Mouse (Mus musculus): ENCODE measurements around the gene Slco3a1.

- TF ChIP-seq POLR2A (IDR thresholded peaks at IDR 0.05; ENCODE audit: low read depth, low read length), result no peak
- TF ChIP-seq CTCF (conservative IDR thresholded peaks at IDR 0.05; ENCODE audit: insufficient read depth, insufficient read length, low read depth, low read length), result no peak
Observed at GRCm38 (mm10) chr7:74311536-74311935, 243.0 kb downstream of the Slco3a1 start.
